Mouse (Mus musculus) spleen, adult 2 months (tissue): ENCODE measurements around the gene Tmie. TPM values are rescaled to one million over a fixed set of nuclear protein-coding genes. Genes with fewer than 3 reads are reported as not detected.
"Not testable (repeated sequence)": the region's sequence is repeated elsewhere in the genome, so short reads cannot be mapped to it uniquely, and the experiment has no call there.

Source experiments
- DNase-seq, 2 experiments: peaks; one replicate each; pipeline versions ENCODE4 v3.0.0 to v3.0.0-alpha.2; 2012 to 2021; ENCODE audit warnings: low spot score in 2 of 2, low read depth in 1 of 2
- H3K27ac ChIP-seq: fragments of 200-500 bp; 2 replicates; pipeline ENCODE4 v1.5.1; 2012; ENCODE audit warnings: low read length, inconsistent platforms; ENCODE audit not compliant: insufficient read depth
- H3K27me3 ChIP-seq: fragments of 200-500 bp; 2 replicates; pipeline ENCODE4 v1.6.1; 2012; ENCODE audit warnings: mild to moderate bottlenecking, moderate library complexity, low read length, inconsistent platforms; ENCODE audit not compliant: control insufficient read depth, insufficient read depth
- H3K36me3 ChIP-seq: fragments of 200-500 bp; 2 replicates; pipeline ENCODE4 v1.6.1; 2012; ENCODE audit warnings: mild to moderate bottlenecking, low read length, inconsistent platforms; ENCODE audit not compliant: control insufficient read depth, insufficient read depth
- H3K4me1 ChIP-seq: fragments of 200-500 bp; 2 replicates; pipeline ENCODE4 v1.6.1; 2011; ENCODE audit warnings: inconsistent platforms; ENCODE audit not compliant: control insufficient read depth, insufficient read depth, insufficient read length
- H3K4me3 ChIP-seq: fragments of 200-500 bp; 2 replicates; pipeline ENCODE4 v1.5.1; 2011; ENCODE audit warnings: mild to moderate bottlenecking, inconsistent platforms; ENCODE audit not compliant: insufficient read depth, insufficient read length; ENCODE audit errors: extremely low read depth
- CTCF ChIP-seq: fragments of 200-500 bp; IDR thresholded peaks from 2 replicates; pipeline ENCODE4 v1.5.1; 2011; ENCODE audit warnings: mild to moderate bottlenecking, inconsistent platforms; ENCODE audit not compliant: insufficient read depth, insufficient read length, insufficient replicate concordance; ENCODE audit errors: extremely low read depth
- POLR2A ChIP-seq: fragments of 200-500 bp; IDR thresholded peaks from 2 replicates; pipeline ENCODE4 v1.6.1; 2011; ENCODE audit warnings: low read depth, low read length, inconsistent platforms
- WGBS: fragments of 180-500 bp; shearing (Covaris S2); methylation state at CpG from one replicate; pipeline ENCODE4 v1.1.7; 2018; 5-methylcytosine and 5-hydroxymethylcytosine counted together
- polyA plus RNA-seq: library from polyadenylated mRNA; depleted of rRNA; stranded (reverse); fragments of >200 nt; gene quantifications from 2 replicates; pipeline ENCODE4 v1.2.3, GENCODE M21; 2012; rRNA removed

Tmie gene
- polyA plus RNA-seq, 1 experiment = 3.0 TPM

DNA sequence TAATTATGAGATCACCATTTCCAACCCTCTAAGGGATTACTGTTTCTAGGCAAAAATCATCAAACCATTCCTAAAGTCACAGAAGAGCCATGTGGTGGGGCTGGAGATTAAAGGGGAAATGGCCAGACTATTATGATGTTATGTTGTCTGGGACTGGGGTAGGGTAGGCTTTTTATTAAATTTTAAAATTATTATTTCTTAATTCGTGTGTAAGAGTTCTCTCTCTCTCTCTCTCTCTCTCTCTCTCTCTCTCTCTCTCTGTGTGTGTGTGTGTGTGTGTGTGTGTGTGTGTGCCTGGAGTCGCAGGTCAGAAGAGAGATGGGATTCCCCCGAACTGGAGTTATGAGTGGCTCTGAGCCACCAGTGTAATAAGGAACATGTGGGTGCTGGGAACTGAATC, 53.5 kb downstream of the Tmie start, which contains the start of gene Prss43:
Gene Prss43, plus strand, starts transcription at position 301 of the 400 bp plus-strand sequence.
- no peak for DNase-seq
- 70% methylated on average over 3 of the region's 3 CpGs for WGBS
- H3K4me3 ChIP-seq = no peak within 1 kb of the TSS

GRCm38 (mm10) chr9:110825832-110826231, 54.1 kb downstream of the Tmie start:
- no peaks in the 10 kb centered on the region for H3K4me1 ChIP-seq
- no peak overlapping the region for H3K27ac ChIP-seq
- 14% methylated on average over 7 of the region's 7 CpGs for WGBS
- peak in 1 of 2 experiments; percentile 5 for DNase-seq
- no peaks in the 10 kb centered on the region for H3K36me3 ChIP-seq
- H3K27me3 ChIP-seq = no peaks in the 10 kb centered on the region
- no peak overlapping the region for H3K4me3 ChIP-seq
- no peak for TF ChIP-seq CTCF
- no peak for TF ChIP-seq POLR2A

More for the DNA sequence above, 53.5 kb downstream of the Tmie start, which contains the start of gene Prss43:
- TF ChIP-seq CTCF = no peak
- no peak for TF ChIP-seq POLR2A
- Histone ChIP-seq H3K4me1 (no peaks in the 10 kb centered on the region), H3K36me3 (no peaks in the 10 kb centered on the region), H3K27ac (no peak within 1 kb of the TSS), H3K27me3 (no peaks in the 10 kb centered on the region)

- no peak for DNase-seq
- no peaks in the 10 kb centered on the region for H3K4me1 ChIP-seq
- no peak overlapping the region for H3K4me3 ChIP-seq
- no peaks in the 10 kb centered on the region for H3K36me3 ChIP-seq
- TF ChIP-seq POLR2A = no peak
- no peak for TF ChIP-seq CTCF
- 68% methylated on average over 4 of the region's 4 CpGs for WGBS
- no peak overlapping the region for H3K27ac ChIP-seq
- H3K27me3 ChIP-seq = no peaks in the 10 kb centered on the region
Measured at GRCm38 (mm10) chr9:110825426-110825825, 54.5 kb downstream of the Tmie start.

GRCm38 (mm10) chr9:110821436-110821835, 58.5 kb downstream of the Tmie start:
- 90% methylated on average over 7 of the region's 7 CpGs for WGBS
- TF ChIP-seq POLR2A = no peak
- Histone ChIP-seq H3K27me3 (no peaks in the 10 kb centered on the region), H3K36me3 (no peaks in the 10 kb centered on the region), H3K4me3 (no peak overlapping the region), H3K27ac (no peak overlapping the region), H3K4me1 (no peaks in the 10 kb centered on the region)
- no peak for DNase-seq

DNA sequence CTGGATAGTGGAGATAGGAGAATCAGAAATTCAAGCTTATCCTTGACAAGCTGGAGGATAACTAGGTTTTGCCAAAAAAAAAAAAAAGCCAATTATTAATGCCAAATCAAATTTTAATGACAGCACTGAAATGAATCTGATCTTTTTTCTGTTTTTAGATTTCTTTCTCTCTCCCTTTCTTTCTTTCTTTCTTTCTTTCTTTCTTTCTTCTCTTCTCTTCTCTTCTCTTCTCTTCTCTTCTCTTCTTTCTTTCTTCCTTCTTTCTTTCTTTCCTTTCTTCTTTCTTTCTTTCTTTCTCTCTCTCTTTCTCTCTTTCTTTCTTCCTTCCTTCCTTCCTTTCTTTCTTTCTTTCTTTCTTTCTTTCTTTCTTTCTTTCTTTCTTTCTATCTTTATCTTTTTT, 59.4 kb downstream of the Tmie start:
- H3K4me1 ChIP-seq, H3K27me3 ChIP-seq, H3K27ac ChIP-seq, H3K4me3 ChIP-seq, H3K36me3 ChIP-seq, DNase-seq: not testable (repeated sequence)

Other genes starting within 250 kb of the Tmie start
- gene Nbeal2, start 226.0 kb downstream of the Tmie start, polyA plus RNA-seq = 78.9 and 82.2 TPM in 2 replicates
- gene Ccdc12, start 223.6 kb downstream of the Tmie start, polyA plus RNA-seq = 103 and 110 TPM in 2 replicates
- gene Myl3, start 138.3 kb downstream of the Tmie start, polyA plus RNA-seq = 0.94 TPM in 1 of 2 replicates, not detected in the other
- 11.0 and 14.0 TPM in 2 replicates for gene Pth1r, start 133.0 kb downstream of the Tmie start, polyA plus RNA-seq
- not detected in 2 replicates for gene Prss42, start 81.9 kb downstream of the Tmie start, polyA plus RNA-seq
- gene Prss44, start 66.1 kb downstream of the Tmie start, polyA plus RNA-seq = not detected in 2 replicates
- not detected in 2 replicates for gene Prss43, start 53.4 kb downstream of the Tmie start, polyA plus RNA-seq
- not detected in 2 replicates for gene Prss45, start 45.5 kb downstream of the Tmie start, polyA plus RNA-seq
- gene Prss46, start 35.6 kb downstream of the Tmie start, polyA plus RNA-seq = not detected in 2 replicates
- 3.5 and 5.5 TPM in 2 replicates for gene Prss50, start 22.1 kb downstream of the Tmie start, polyA plus RNA-seq
- 58.9 and 64.3 TPM in 2 replicates for gene Als2cl, start 243 bp downstream of the Tmie start, polyA plus RNA-seq
- gene Fam240a, start 36.7 kb upstream of the Tmie start, polyA plus RNA-seq = 0.25 and 0.35 TPM in 2 replicates
- gene Tdgf1, start 66.0 kb upstream of the Tmie start, polyA plus RNA-seq = 0.08 and 0.14 TPM in 2 replicates
- 0.02 TPM in 1 of 2 replicates, not detected in the other for gene Lrrc2, start 71.4 kb upstream of the Tmie start, polyA plus RNA-seq
- 1.5 and 2.0 TPM in 2 replicates for gene Rtp3, start 110.5 kb upstream of the Tmie start, polyA plus RNA-seq
- 12.3 and 14.1 TPM in 2 replicates for gene Ltf, start 139.2 kb upstream of the Tmie start, polyA plus RNA-seq
- gene Ccrl2, start 177.4 kb upstream of the Tmie start, polyA plus RNA-seq = 5.3 and 5.4 TPM in 2 replicates
- 5.3 and 6.4 TPM in 2 replicates for gene Lrrfip2, start 237.5 kb upstream of the Tmie start, polyA plus RNA-seq